Mouse (Mus musculus): Measurements from ENCODE around the gene Ppp1r14b.

The Ppp1r14b gene

DNA sequence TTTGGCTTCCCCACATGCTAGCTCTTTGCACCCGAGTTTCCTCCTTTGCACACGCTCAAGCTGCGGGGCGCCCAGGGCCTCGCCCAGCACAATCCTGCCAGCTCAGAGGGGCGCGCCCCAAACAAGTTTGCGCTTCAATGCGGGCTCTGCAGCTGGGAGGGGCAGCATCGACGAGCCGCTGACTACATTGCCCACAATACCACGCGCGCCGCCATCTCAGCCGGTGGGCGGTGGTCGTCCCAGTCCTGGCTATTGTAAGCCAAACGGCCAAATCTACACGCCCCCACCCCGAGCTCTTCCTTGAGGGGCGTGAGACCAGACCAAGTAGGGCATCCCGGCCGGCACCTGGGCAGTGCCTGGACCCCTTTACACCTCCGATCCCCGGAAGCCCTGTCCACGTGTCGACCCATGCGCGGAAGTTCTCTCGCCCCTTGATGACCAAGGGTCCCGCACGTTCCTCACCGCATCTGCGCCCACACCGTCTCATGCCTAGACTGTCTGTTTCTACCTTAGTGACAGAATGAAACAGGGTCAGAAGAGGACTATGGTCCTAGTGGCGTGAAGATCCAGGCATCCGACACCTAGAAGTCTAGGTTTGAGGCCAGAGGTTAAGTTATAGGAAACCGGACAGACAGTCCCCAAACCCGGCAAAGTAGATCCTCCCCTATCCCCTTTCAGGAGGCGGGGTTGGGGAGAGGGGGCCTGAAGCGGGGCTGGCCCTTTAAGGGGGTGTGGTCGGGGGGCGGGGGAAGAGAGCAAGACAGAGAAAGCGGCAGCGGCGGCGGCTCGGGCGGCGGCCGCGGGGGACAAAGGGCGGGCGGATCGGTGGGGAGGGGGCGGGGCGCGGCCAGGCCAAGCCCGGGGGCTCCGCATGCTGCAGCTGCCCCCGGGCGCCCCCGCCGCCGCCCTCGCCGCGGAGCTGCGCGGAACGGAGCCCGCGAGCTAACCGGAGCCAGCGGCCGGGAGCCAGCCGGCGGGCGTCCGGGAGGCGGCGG is at the start of gene Ppp1r14b:
Ppp1r14b (plus strand) TSS at position 758 of the 995 bp plus-strand sequence.
- 0 out of 2 replicates have a peak, but pooled peaks cover 1% of the 10 kb centered on the region for H3K36me3 ChIP-seq (ENCODE audit: control insufficient read depth, insufficient read depth, low read length, poor library complexity, severe bottlenecking)
- H3K27me3 ChIP-seq (ENCODE audit: control insufficient read depth, insufficient read depth, low read length, poor library complexity, severe bottlenecking) = no peaks in the 10 kb centered on the region; the same call in none of the 2 replicates
- peak; percentile 75 for DNase-seq (ENCODE audit: low read depth, low spot score)

DNA sequence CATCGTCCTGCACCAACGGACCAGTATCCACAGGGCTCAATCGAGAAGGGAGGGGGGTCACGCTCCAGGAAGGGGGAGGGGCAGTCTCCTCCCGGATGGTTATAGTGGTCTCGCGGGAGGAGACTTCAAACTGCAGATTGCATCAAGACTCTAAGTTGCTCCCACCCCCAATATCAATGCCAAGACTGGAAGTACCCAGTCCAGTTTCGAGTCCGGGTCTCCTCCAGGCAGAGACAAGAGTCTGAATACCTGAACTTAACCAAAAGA is 49.5 kb upstream of the Ppp1r14b start, which contains the start of gene Catsperz:
Catsperz (minus strand) TSS at position 74 of the 267 bp plus-strand sequence.
- H3K27me3 ChIP-seq (ENCODE audit: control insufficient read depth, insufficient read depth, low read length, poor library complexity, severe bottlenecking) = no peaks in the 10 kb centered on the region; the same call in 1 of the 2 replicates
- H3K36me3 ChIP-seq (ENCODE audit: control insufficient read depth, insufficient read depth, low read length, poor library complexity, severe bottlenecking) = no peaks in the 10 kb centered on the region
- DNase-seq (ENCODE audit: low read depth, low spot score) = no peak

DNA sequence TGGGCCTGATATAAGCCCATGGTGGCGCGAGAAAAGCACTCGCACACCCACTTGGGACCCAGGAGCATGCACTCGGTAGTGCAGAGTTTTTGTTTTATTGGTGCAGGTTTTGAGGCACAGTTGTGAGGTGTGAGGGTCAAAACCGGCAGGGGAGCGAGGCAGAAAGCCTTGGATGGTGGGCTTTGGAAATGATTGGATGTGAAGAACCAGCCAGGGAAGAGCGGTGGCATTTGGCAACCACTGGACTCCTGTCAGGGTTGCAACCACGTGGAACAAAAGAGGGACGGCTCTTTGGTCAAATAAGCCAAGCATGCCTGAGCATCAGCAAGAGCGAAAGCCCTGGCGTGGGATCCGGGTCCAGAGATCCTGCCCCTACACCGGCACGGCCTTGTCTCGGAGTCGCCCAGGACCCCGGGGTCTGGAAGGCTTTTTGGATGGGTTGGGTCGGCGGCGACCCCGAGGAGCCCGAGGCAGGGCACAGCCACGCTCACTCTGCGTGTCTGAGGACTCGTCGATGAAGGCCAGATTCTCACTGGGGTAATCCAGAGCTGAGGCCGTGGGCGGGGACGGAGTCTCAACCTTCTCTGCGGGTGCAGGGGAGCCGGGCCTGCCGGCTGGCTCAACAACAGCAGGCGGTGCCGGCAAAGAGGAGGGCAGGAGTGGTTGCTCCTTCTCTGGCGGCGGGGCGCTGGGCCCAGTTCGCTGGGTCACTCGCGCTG is 49.0 kb upstream of the Ppp1r14b start:
- no peaks in the 10 kb centered on the region; the same call in 1 of the 2 replicates for H3K27me3 ChIP-seq (ENCODE audit: control insufficient read depth, insufficient read depth, low read length, poor library complexity, severe bottlenecking)
- no peak for DNase-seq (ENCODE audit: low read depth, low spot score)
- H3K36me3 ChIP-seq (ENCODE audit: control insufficient read depth, insufficient read depth, low read length, poor library complexity, severe bottlenecking) = no peaks in the 10 kb centered on the region

DNA sequence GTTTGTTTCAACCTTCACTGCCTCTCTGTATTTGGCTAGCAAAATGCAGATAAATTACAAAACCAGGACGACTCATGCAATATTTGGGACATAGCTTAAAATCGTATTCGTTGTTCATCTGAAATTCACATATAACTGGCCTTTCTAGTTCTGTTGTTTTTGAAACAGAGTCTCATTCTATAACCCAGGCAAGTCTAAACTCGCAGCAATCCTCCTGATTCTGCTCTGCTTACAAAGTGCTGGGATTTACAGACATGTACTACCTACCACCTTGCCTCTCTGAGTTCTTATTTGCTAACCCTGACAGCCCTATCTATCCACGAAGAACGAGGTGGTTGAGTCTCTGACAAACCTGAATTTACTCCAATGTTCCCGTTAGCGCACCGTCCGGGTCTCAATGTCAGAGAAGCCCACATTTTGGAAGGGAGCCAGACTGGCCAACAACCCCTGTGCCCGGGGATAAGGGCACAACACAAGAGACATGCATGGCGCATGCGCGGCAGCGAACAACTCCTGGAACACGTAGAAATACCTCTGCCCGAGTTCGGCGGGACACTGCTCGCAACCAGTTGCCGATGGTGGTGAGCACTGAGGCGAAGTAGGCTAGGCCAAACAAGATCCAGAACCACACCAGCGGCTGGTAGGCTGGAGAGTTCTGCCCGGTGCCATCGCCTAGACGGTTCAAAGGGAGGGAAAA is 48.1 kb upstream of the Ppp1r14b start:
- H3K36me3 ChIP-seq (ENCODE audit: control insufficient read depth, insufficient read depth, low read length, poor library complexity, severe bottlenecking) = no peaks in the 10 kb centered on the region

DNA sequence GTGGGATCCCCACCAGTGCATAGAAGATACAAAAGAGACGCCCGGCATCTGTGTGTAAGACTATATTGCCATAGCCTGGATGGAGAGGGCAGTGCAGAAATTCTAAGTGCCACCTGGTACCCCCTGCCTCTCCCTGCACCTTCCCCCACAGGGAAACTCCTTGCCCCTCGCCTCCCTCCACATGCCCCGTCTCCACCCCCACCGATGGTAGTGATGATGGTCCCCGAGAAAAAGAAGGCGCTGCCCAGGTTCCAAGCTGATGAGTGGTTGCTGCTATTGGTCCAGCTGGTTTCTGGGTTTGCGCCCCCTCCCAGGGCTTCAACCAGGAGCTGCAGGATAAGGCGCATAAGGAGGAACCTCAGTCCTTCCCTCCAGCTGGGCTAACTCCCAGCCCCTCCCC is 46.7 kb upstream of the Ppp1r14b start:
- no peaks in the 10 kb centered on the region for H3K36me3 ChIP-seq (ENCODE audit: control insufficient read depth, insufficient read depth, low read length, poor library complexity, severe bottlenecking)
- DNase-seq (ENCODE audit: low read depth, low spot score) = no peak
- H3K27me3 ChIP-seq (ENCODE audit: control insufficient read depth, insufficient read depth, low read length, poor library complexity, severe bottlenecking) = no peaks in the 10 kb centered on the region; the same call in 1 of the 2 replicates

More for the DNA sequence above, 48.1 kb upstream of the Ppp1r14b start:
- peak; percentile 49 for DNase-seq (ENCODE audit: low read depth, low spot score)
- no peaks in the 10 kb centered on the region; the same call in 1 of the 2 replicates for H3K27me3 ChIP-seq (ENCODE audit: control insufficient read depth, insufficient read depth, low read length, poor library complexity, severe bottlenecking)

DNA sequence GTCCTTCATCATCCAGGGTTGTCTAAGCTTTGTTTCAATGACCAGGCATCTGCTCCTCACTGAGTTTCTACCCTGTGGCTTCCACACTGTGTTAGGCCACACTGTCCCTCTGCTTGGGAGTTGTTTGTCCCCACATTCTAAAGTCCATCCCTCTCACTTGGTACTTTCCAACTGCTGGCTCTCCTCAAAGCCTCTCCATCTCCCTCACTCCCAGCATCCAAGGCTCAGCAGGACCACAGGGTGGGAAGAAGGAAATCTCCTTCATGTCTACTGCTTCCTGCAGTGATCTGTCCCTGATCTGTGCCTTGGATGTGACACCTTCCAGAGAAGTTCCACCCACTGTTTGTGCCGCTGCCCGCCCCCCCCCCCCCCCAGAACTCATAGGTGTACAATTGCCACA is 43.8 kb upstream of the Ppp1r14b start:
- DNase-seq (ENCODE audit: low read depth, low spot score) = no peak
- H3K27me3 ChIP-seq (ENCODE audit: control insufficient read depth, insufficient read depth, low read length, poor library complexity, severe bottlenecking) = no peaks in the 10 kb centered on the region
- H3K36me3 ChIP-seq (ENCODE audit: control insufficient read depth, insufficient read depth, low read length, poor library complexity, severe bottlenecking) = no peaks in the 10 kb centered on the region

DNA sequence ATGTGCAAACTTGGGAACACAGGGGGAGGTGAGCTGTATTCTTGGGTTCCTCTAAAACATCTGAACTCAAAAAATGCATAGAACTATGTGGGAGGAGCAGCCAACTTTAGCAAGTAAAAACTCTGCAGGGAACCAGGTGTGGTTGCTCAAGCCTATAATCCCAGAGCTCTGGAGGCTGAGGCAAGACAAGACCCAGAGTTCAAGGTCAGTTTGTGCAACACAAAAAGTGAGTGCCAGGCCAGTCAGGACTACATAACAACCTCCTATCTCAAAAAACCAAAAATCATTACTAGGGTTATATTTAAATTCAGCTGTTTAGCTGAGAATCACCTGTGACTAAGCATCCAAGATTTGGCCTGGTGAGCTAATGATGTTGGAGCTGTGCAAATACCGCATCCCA is 42.8 kb upstream of the Ppp1r14b start:
- Histone ChIP-seq H3K27me3 (ENCODE audit: control insufficient read depth, insufficient read depth, low read length, poor library complexity, severe bottlenecking) (no peaks in the 10 kb centered on the region), H3K36me3 (ENCODE audit: control insufficient read depth, insufficient read depth, low read length, poor library complexity, severe bottlenecking) (no peaks in the 10 kb centered on the region)
- DNase-seq (ENCODE audit: low read depth, low spot score) = no peak

DNA sequence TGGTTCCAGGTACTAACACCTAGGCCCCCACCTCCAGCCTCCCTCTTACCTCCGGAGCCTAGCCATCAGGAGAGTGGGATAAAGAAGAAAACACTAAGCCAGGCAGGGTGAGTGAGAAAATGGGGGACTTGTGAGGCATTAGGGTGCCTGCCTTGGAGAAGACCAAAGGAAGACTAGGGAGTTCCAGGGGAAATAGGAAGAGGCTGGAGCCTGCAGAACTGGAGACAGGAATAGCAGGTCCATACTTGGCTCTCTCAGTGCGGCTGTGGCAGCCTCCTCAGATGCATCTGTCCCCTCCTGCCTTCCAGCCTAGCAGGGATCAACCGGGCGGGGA is 41.7 kb upstream of the Ppp1r14b start:
- Histone ChIP-seq H3K27me3 (ENCODE audit: control insufficient read depth, insufficient read depth, low read length, poor library complexity, severe bottlenecking) (no peaks in the 10 kb centered on the region), H3K36me3 (ENCODE audit: control insufficient read depth, insufficient read depth, low read length, poor library complexity, severe bottlenecking) (no peaks in the 10 kb centered on the region)
- no peak for DNase-seq (ENCODE audit: low read depth, low spot score)

DNA sequence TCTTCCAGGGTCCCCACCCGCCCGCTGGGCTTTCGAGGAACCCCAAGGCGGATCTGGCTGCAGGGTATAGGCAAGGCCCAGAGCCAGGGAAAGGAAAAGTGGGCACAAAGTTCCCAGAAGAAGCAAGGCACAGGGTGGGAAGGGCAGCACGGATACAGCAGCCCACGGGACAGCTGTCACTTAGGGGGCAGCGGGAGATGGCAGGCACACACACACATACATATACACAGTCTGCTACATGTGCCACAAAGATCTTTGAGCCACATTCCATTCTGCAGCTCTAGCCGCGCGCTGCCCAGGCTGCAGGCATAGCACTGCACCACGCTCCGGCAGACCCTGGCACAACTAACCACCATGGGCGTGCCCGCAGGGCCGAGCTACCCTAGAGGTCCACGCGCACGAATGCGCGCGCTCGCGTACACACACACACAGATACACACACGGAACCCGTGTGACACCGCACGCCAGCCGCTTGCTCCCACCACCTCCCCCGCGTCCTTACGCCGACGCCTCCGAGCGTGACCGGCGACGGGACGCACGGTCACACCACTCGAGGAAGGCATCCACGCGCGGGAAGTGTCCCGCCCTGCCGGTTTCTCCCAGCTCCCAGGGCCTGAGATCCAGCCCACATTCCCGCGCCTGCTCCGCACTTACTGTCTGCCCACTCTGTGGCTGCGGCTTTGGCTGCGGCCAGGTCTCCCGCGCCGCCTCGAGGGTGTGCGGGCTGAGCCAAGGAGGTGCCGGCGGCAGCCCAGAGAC is 41.2 kb upstream of the Ppp1r14b start:
- H3K36me3 ChIP-seq (ENCODE audit: control insufficient read depth, insufficient read depth, low read length, poor library complexity, severe bottlenecking) = no peaks in the 10 kb centered on the region
- peak; percentile 66 for DNase-seq (ENCODE audit: low read depth, low spot score)
- H3K27me3 ChIP-seq (ENCODE audit: control insufficient read depth, insufficient read depth, low read length, poor library complexity, severe bottlenecking) = no peaks in the 10 kb centered on the region

DNA sequence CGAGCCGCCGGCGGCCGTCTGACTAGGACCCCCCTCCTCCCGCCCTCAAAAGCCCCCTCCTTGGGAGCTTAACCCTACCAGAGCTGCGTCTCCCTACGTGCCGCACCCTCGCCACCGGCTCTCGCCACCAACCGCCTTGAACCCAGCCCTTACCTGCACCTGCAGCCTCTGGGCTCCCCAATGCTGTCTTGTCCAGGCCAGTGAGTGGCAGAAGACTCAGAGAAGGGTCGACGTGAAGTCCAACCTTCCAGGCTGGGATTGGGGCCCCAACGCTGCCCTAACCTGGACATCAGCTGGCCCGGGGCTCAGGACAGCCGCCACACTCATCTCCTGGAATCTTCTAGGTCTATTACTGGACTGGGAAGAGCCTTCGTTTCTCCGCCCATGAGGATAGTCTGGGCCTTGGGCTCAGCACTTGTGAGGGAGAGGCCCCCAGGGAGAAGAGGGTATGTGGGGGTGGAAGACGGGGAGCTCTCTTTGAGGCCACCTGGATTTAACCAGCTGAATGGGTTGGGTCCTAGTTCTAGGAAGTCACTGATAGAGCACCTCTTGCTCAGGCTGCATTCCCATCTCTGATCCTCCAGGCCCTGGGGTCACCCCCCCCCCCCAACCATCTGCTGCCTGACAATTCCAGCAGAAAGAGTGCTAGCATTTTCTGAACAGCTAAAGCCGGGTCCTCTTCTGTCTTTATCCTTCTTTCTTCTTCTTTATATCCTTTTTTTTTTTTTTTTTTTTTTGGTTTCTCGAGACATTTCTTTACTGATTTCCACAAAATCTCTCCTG is 40.4 kb upstream of the Ppp1r14b start, which contains the start of gene Kcnk4:
Kcnk4 (minus strand) TSS at position 321 of the 783 bp plus-strand sequence.
- no peaks in the 10 kb centered on the region for H3K27me3 ChIP-seq (ENCODE audit: control insufficient read depth, insufficient read depth, low read length, poor library complexity, severe bottlenecking)
- no peak for DNase-seq (ENCODE audit: low read depth, low spot score)
- H3K36me3 ChIP-seq (ENCODE audit: control insufficient read depth, insufficient read depth, low read length, poor library complexity, severe bottlenecking) = no peaks in the 10 kb centered on the region

DNA sequence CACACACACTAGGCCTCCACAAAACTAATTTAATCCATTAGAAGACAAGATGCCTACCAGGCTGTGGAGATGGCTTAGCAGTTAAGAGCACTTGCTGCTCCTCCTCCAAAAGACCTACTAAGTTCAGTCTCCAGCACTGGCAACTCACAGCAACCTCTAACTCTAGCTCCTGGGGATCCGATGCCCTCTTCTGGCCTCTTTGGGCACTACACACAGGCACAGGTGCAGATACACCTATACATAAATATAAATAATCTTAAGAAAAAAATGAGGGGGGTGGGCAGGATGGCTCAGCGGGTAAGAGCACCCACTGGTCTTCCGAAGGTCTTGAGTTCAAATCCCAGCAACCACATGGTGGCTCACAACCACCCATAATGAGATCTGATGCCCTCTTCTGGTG is 38.5 kb upstream of the Ppp1r14b start:
- DNase-seq (ENCODE audit: low read depth, low spot score) = peak; percentile 63
- H3K27me3 ChIP-seq (ENCODE audit: control insufficient read depth, insufficient read depth, low read length, poor library complexity, severe bottlenecking) = no peaks in the 10 kb centered on the region
- H3K36me3 ChIP-seq (ENCODE audit: control insufficient read depth, insufficient read depth, low read length, poor library complexity, severe bottlenecking) = no peaks in the 10 kb centered on the region

DNA sequence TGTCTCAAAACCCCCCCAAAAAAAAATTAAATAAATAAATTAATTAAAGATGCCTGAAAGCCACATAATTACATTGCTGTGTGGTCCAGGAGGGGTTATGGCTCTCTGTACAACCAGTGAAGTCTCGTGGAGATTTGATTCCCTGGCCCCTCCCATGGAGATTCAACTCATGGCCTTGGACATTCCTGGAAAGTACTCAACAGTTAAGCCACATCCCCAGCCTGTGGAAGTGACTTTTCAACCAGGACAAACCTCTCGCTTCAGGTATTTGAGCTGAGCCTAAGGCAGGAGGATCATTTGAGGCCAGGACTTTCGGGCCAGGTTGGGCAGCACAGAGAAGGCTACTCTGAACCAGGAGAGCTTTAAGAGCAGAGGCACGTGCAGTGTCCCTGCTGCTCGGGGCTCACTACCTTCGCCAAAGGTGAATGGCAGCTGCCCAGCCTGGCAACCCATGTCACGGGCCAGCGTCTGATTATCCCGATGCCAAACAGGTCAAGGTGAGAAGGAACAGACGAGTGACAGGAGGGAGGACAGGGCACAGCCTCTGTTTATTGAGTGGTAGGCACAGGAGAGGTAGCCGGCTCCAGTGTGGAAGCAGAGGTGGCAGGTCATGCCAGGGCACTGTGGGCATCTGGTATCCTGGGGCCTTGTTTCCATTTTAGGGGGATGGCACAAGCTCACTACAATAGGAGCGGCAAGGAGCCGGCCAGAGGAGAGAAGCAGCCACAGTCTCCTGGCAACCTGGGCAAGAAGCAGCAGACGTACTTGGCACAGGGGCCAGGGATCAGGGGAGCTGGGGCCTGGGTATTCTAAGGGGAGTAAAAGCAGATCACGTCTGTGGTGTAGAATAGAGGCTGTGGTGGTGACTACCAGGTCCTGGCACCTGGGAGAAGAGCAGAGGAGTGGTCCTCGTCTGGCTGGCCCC is 37.0 kb upstream of the Ppp1r14b start:
- H3K27me3 ChIP-seq (ENCODE audit: control insufficient read depth, insufficient read depth, low read length, poor library complexity, severe bottlenecking) = no peaks in the 10 kb centered on the region
- no peaks in the 10 kb centered on the region for H3K36me3 ChIP-seq (ENCODE audit: control insufficient read depth, insufficient read depth, low read length, poor library complexity, severe bottlenecking)
- no peak for DNase-seq (ENCODE audit: low read depth, low spot score)
